Mouse (Mus musculus): ENCODE data around the gene Gm20388. TPM values are rescaled to one million over a fixed set of nuclear protein-coding genes. Genes with fewer than 3 reads are reported as not detected.

Gm20388 gene
- polyA plus RNA-seq, 1 experiment from 2014 or later: not detected

DNA sequence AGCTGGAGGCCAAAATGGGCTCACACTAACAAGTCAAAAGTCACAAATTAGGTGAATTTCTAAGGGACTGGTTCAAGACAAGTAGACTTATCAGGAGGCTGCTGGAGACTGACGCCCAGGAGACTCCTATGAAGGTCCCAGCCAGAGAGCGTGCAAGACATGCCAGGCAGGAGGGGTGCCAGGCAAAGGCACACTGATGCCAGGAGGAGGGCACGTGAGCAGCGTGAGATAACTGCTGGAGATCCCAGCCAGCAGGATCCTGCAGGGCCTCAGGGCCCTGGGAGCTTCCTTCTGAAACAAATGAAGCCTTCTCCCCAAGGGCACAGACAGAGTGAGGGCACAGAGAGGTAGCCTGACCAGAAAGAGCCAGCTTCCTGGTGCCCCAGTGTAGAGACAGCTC lies 2897.3 kb downstream of the Gm20388 start:
- no peak for ATAC-seq
- Histone ChIP-seq H3K4me1 (0 out of 2 replicates have a peak, but pooled peaks cover 6% of the 10 kb centered on the region), H3K9ac (no peak overlapping the region), H3K9me3 (replicated peaks) (no peaks in the 10 kb centered on the region), H3K4me3 (no peak overlapping the region), H3K36me3 (peaks cover 17% of the 10 kb centered on the region), H3K27ac (no peak overlapping the region), H3K4me2 (no peak overlapping the region), H3K27me3 (replicated peaks) (peaks cover 7% of the 10 kb centered on the region)
- WGBS (ENCODE audit: insufficient replicate concordance): 81% methylated on average over 4 of the region's 4 CpGs

DNA sequence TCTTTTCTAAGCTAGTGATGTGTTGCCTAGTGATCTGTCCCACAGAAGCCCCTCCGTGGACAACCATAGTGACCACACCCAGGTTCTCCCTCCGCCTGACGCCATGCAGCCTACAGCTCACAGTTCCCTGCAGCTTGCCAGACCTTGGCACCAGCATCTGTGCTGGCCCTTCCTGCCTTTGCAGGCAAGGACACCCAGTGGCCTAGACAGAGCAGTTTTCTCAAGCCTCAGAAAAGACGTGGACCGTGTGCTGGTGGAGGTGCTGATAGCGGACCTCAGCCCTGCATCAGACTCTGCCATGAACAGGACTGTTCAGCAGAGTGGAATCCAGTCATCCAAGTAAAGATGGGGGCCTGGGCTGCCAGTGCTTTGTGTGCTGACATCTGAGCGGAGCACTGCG lies 2899.7 kb downstream of the Gm20388 start:
- WGBS (ENCODE audit: insufficient replicate concordance): 73% methylated on average over 8 of the region's 8 CpGs
- Histone ChIP-seq H3K4me1 (0 out of 2 replicates have a peak, but pooled peaks cover 6% of the 10 kb centered on the region), H3K36me3 (peaks cover 25% of the 10 kb centered on the region), H3K9ac (no peak overlapping the region), H3K4me2 (no peak overlapping the region), H3K4me3 (no peak overlapping the region), H3K27me3 (replicated peaks) (peaks cover 14% of the 10 kb centered on the region), H3K27ac (no peak overlapping the region), H3K9me3 (replicated peaks) (no peaks in the 10 kb centered on the region)
- no peak for ATAC-seq

DNA sequence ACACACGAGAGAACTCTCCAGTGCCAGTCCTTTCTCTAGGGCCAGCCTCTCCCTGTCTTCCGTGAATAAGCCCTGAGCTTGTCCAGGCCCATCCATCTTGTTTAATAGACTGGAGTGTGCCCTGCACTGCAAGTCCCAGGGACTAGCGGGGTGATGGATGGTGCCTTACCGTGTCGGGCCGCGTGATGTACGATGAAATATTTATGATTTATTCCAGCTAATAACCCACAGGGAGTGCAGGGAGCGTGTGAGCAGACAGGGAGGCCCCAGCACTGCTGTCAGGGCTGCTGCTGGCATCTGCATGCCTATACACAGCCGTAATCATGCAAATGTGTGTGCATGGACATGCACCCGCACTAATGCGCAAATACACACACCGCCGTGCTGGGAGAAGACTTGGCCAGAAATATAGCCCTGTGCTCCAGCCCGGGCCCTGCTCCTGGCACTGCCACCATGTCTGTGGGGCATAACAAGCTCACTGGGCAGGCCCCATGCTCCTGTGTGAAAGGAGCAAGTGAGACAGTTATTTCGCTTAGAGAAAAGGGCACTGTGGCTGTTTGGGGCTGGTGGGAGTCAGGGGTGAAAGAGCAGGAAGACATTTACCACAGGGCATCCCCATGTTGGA lies 2901.3 kb downstream of the Gm20388 start:
- H3K27me3 ChIP-seq (replicated peaks): peaks cover 11% of the 10 kb centered on the region; the same call in 1 of the 2 replicates
- 0 out of 2 replicates have a peak, but pooled peaks cover 6% of the 10 kb centered on the region for H3K4me1 ChIP-seq
- peaks cover 25% of the 10 kb centered on the region for H3K36me3 ChIP-seq
- H3K4me3 ChIP-seq: no peak overlapping the region
- no peak overlapping the region for H3K9ac ChIP-seq
- no peak overlapping the region for H3K27ac ChIP-seq
- 83% methylated on average over 16 of the region's 16 CpGs for WGBS (ENCODE audit: insufficient replicate concordance)
- no peak overlapping the region for H3K4me2 ChIP-seq
- ATAC-seq: no peak
- H3K9me3 ChIP-seq (replicated peaks): no peaks in the 10 kb centered on the region

- peaks cover 29% of the 10 kb centered on the region for H3K36me3 ChIP-seq
- 0 out of 2 replicates have a peak, but pooled peaks have one; percentile 20 for ATAC-seq
- WGBS (ENCODE audit: insufficient replicate concordance): 82% methylated on average over 14 of the region's 14 CpGs
These were observed 2902.1 kb downstream of the Gm20388 start for GRCm38 (mm10) chr8:122812610-122813250.

DNA sequence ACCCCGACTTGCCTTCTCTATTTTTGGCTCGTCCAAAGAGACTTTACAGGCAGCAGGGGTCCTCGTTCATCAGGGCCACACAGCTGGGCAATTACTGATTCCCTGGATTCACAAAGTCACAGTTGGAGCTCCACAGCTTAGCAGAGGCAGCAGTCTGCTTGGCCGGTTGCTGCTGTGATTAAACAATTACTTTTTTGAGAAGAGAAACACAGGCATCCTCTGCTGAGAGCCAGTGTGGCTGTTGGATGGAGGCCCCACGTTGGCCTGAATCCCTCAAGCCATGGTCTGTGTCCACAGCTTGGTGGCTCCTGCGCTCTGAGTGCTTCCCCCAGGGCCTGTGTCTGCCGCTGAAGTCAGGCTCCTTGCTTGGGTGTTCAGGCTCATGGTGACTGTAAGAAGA lies 2904.0 kb downstream of the Gm20388 start:
- 61% methylated on average over 7 of the region's 7 CpGs for WGBS (ENCODE audit: insufficient replicate concordance)
- Histone ChIP-seq H3K4me3 (no peak overlapping the region), H3K9me3 (replicated peaks) (no peaks in the 10 kb centered on the region), H3K27ac (no peak overlapping the region), H3K4me2 (no peak overlapping the region), H3K36me3 (peaks cover 29% of the 10 kb centered on the region), H3K9ac (no peak overlapping the region), H3K4me1 (0 out of 2 replicates have a peak, but pooled peaks cover 6% of the 10 kb centered on the region), H3K27me3 (replicated peaks) (peaks cover 24% of the 10 kb centered on the region)
- no peak for ATAC-seq

More at GRCm38 (mm10) chr8:122812610-122813250, 2902.1 kb downstream of the Gm20388 start:
- Histone ChIP-seq H3K4me1 (0 out of 2 replicates have a peak, but pooled peaks cover 6% of the 10 kb centered on the region), H3K4me2 (no peak overlapping the region), H3K27me3 (replicated peaks) (peaks cover 16% of the 10 kb centered on the region; the same call in 1 of the 2 replicates), H3K27ac (no peak overlapping the region), H3K4me3 (no peak overlapping the region), H3K9me3 (replicated peaks) (no peaks in the 10 kb centered on the region), H3K9ac (no peak overlapping the region)

GRCm38 (mm10) chr8:122816965-122817364 lies 2906.3 kb downstream of the Gm20388 start:
- no peak overlapping the region for H3K4me2 ChIP-seq
- peaks cover 40% of the 10 kb centered on the region for H3K27me3 ChIP-seq (replicated peaks)
- no peaks in the 10 kb centered on the region for H3K9me3 ChIP-seq (replicated peaks)
- H3K4me1 ChIP-seq: 0 out of 2 replicates have a peak, but pooled peaks cover 5% of the 10 kb centered on the region
- H3K36me3 ChIP-seq: peaks cover 24% of the 10 kb centered on the region
- ATAC-seq: no peak
- H3K27ac ChIP-seq: no peak overlapping the region
- H3K4me3 ChIP-seq: no peak overlapping the region
- no peak overlapping the region for H3K9ac ChIP-seq
- WGBS (ENCODE audit: insufficient replicate concordance): 79% methylated on average over 6 of the region's 6 CpGs

DNA sequence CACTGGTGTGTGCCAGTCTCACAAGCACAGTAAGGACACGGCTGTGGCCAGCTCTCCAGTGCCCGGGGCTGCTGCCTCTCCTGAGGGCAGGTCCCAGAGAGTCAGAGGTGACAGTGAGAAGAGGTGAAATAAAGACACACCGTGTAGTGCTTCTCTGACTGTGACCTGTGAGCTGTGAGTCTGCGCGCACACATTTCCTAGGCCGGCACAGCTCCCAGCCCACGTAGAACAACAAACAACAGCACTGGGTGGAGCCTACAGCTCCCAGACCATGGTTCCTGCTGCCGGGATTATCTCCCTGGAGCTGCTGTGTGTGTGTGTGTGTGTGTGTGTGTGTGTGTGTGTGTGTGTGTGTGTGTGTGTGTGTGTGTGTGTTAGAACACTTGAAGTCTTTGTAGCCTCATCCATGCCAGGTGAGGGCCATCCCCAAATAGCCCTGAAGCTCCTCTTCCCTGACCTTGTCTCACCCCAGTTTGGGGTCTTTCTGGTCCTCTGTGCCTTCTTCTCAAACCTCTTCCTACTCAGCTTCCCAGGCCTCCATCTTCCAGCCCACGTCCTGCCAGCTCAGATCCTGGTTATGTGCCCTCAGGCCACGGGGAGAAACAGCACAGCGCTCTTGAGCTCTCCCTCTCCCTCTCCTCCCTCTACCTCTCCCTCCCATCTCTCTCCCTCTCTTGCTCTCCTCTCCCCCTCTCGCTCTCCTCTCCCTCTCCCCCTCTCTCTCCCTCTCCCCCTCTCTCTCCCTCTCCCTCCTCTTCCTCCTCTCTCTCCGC lies 2907.3 kb downstream of the Gm20388 start:
- H3K36me3 ChIP-seq: peaks cover 14% of the 10 kb centered on the region
- no peaks in the 10 kb centered on the region for H3K4me1 ChIP-seq
- 63% methylated on average over 13 of the region's 13 CpGs for WGBS (ENCODE audit: insufficient replicate concordance)
- H3K9ac ChIP-seq: no peak overlapping the region
- H3K4me3 ChIP-seq: no peak overlapping the region
- no peak for ATAC-seq
- H3K27ac ChIP-seq: no peak overlapping the region
- no peak overlapping the region for H3K4me2 ChIP-seq
- peaks cover 36% of the 10 kb centered on the region for H3K27me3 ChIP-seq (replicated peaks)
- no peaks in the 10 kb centered on the region for H3K9me3 ChIP-seq (replicated peaks)

DNA sequence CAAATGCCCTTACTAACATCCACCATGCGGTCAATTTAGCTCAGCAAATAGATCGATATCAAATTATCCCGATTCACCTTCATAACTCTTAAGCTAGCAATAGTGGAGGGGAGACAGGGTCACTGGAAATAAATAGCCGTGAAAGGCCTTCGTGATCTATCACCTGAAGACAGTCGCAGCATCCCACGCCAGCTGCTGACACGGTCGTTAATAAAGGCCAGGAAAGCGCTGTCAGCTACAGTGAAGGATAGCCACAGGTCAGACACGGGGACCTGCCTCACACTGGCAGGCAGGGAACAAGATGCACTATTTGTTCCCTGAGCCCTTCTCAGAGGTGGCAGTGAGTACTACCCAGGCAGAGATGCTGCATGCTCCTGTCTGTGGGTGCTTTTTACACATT lies 2909.1 kb downstream of the Gm20388 start:
- peaks cover under 1% of the 10 kb centered on the region; the same call in 1 of the 2 replicates for H3K4me1 ChIP-seq
- H3K36me3 ChIP-seq: peaks cover 4% of the 10 kb centered on the region; the same call in 1 of the 2 replicates
- no peak overlapping the region for H3K4me2 ChIP-seq
- H3K4me3 ChIP-seq: no peak overlapping the region
- no peaks in the 10 kb centered on the region for H3K9me3 ChIP-seq (replicated peaks)
- 73% methylated on average over 11 of the region's 11 CpGs for WGBS (ENCODE audit: insufficient replicate concordance)
- peaks cover 29% of the 10 kb centered on the region for H3K27me3 ChIP-seq (replicated peaks)
- ATAC-seq: no peak
- no peak overlapping the region for H3K27ac ChIP-seq
- H3K9ac ChIP-seq: no peak overlapping the region

DNA sequence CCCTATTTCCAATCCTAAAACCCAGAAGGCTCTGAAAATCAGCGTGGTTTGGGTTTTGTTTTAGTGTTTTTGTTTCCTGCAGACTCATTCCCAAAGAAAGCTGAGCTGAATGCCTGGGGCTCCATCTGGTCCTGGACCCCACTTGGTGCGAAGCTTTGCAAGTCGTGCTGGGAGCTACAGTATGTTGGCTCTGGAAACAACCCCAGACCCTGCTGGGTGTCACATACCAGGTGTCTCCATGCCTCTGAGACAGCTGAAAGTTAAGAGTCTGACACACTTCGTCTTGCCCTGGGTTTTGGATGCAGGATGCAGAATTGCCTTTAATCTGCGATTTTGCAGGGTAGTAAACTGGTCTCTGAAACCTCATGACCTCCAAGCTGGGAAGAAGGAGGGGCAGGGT lies 2913.9 kb downstream of the Gm20388 start:
- 47% methylated on average over 5 of the region's 5 CpGs for WGBS (ENCODE audit: insufficient replicate concordance)
- H3K4me3 ChIP-seq: no peak overlapping the region
- H3K4me1 ChIP-seq: peaks cover 15% of the 10 kb centered on the region; the same call in 1 of the 2 replicates
- no peaks in the 10 kb centered on the region for H3K9me3 ChIP-seq (replicated peaks)
- no peak for ATAC-seq
- peaks cover 54% of the 10 kb centered on the region for H3K27me3 ChIP-seq (replicated peaks)
- no peaks in the 10 kb centered on the region for H3K36me3 ChIP-seq
- no peak overlapping the region for H3K27ac ChIP-seq
- no peak overlapping the region for H3K4me2 ChIP-seq
- no peak overlapping the region for H3K9ac ChIP-seq

DNA sequence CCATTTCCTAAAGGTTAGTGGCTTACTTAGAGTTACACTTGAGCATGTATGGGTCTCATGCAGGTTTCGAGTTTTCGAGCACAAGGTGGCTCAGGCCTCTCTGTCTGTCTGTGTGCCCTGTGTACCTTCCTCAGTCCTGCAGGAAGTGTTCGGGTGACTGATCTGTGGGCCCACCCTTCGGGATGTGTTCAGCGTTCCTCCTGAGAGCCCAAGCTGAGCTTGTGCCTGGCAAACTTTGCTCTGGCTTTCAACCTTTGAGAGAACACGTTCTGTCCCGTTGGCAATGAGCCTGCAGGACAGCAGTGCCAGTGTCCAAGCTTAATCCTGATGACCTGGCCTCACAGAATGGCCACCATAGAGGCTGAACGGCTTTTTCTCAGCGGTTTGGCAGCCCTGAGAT lies 2914.3 kb downstream of the Gm20388 start:
- Histone ChIP-seq H3K9ac (no peak overlapping the region), H3K9me3 (replicated peaks) (no peaks in the 10 kb centered on the region), H3K27me3 (replicated peaks) (peaks cover 54% of the 10 kb centered on the region), H3K4me3 (no peak overlapping the region), H3K36me3 (no peaks in the 10 kb centered on the region), H3K27ac (no peak overlapping the region), H3K4me2 (no peak overlapping the region), H3K4me1 (peaks cover 17% of the 10 kb centered on the region; the same call in 1 of the 2 replicates)
- WGBS (ENCODE audit: insufficient replicate concordance): 68% methylated on average over 9 of the region's 9 CpGs
- no peak for ATAC-seq

DNA sequence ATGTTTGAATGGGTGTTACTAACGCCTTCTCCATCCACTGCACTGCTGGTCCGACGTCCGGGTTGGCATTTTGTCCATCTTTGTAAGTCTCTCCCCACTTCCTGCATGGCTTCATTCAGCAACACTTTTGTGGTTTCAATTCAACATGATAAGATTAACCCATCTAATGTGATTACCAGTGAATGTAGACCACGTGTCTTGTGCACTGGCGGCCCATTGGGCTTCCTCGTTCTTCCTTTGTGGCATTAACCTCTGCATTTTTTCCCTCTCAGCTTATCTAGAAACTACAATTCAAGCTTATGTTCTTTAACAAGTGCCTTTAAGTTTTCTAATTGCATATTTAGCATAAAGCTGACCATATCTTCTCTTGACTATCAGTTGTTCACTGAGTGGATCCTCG lies 2914.8 kb downstream of the Gm20388 start:
- Histone ChIP-seq H3K4me3 (no peak overlapping the region), H3K27me3 (replicated peaks) (peaks cover 53% of the 10 kb centered on the region), H3K9me3 (replicated peaks) (no peaks in the 10 kb centered on the region), H3K9ac (no peak overlapping the region), H3K27ac (no peak overlapping the region), H3K4me2 (no peak overlapping the region), H3K36me3 (no peaks in the 10 kb centered on the region), H3K4me1 (peaks cover 20% of the 10 kb centered on the region; the same call in 1 of the 2 replicates)
- ATAC-seq: no peak
- WGBS (ENCODE audit: insufficient replicate concordance): 49% methylated on average over 8 of the region's 8 CpGs

GRCm38 (mm10) chr8:122829396-122829795 lies 2918.8 kb downstream of the Gm20388 start:
- Histone ChIP-seq H3K4me3 (no peak overlapping the region), H3K27me3 (replicated peaks) (peaks cover 65% of the 10 kb centered on the region), H3K9me3 (replicated peaks) (no peaks in the 10 kb centered on the region), H3K36me3 (no peaks in the 10 kb centered on the region), H3K4me1 (peaks cover 20% of the 10 kb centered on the region; the same call in 1 of the 2 replicates), H3K4me2 (no peak overlapping the region), H3K9ac (no peak overlapping the region), H3K27ac (no peak overlapping the region)
- no peak for ATAC-seq
- WGBS (ENCODE audit: insufficient replicate concordance): 64% methylated on average over 3 of the region's 3 CpGs

All from liver, embryonic 12.5 days (tissue).